Mouse (Mus musculus) cortical plate, adult 2 months (tissue): Measurements from ENCODE around the gene Tor4a.
A peak's percentile ranks its signal among the peaks of the same experiment; 100 is the strongest.

Experiments used
- CTCF ChIP-seq: fragments of 200-500 bp; IDR thresholded peaks from 2 replicates; pipeline ENCODE4 v1.5.1; 2011; ENCODE audit warnings: mild to moderate bottlenecking, control low read depth, low read length; ENCODE audit not compliant: insufficient read depth; ENCODE audit errors: extremely low read depth
- POLR2A ChIP-seq: fragments of 200-500 bp; IDR thresholded peaks from 2 replicates; pipeline ENCODE4 v1.6.1; 2011; ENCODE audit warnings: mild to moderate bottlenecking, low read length, control low read depth; ENCODE audit not compliant: insufficient read depth; ENCODE audit errors: extremely low read depth

DNA sequence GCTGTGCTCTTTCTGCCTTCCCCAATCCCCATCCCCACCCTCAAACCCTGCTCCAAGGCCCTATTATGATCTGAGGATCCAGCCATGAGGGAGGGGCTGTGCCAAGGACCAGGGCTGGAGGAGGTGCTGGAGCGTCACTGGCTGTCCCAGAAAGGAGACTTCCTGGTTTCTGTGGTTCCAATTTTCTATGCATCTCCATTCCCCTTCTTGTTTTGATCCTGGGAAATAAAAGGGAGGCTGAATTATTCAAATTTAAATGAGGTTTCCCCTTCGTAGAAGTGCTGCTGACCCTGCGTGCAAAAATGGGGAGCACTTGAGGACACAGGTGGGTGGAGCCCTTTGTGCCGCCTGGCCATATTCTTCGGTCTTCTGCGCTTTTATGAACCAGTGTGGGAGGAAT lies 14.0 kb downstream of the Tor4a start:
- TF ChIP-seq CTCF (no peak), POLR2A (0 out of 2 replicates have a peak, but pooled peaks have one; percentile 31)
